Mouse (Mus musculus) limb, embryonic 11.5 days (tissue): ENCODE data around the gene Ubr4. TPM values are rescaled to one million over a fixed set of nuclear protein-coding genes. Genes with fewer than 3 reads are reported as not detected.
A peak's percentile ranks its signal among the peaks of the same experiment; 100 is the strongest.

Source experiments
- ATAC-seq: fragments of 200-750 bp; cut with Nextera tagmentation; 2 replicates; pipeline ENCODE4 v1.8.0; 2017; ENCODE audit warnings: low read depth; ENCODE audit not compliant: insufficient number of reproducible peaks, low FRiP score, low TSS enrichment
- DNase-seq: peaks from one replicate; pipeline ENCODE4 v3.0.0-alpha.2; 2015; ENCODE audit warnings: low spot score
- H3K27ac ChIP-seq: fragments of 300-500 bp; sonication (generic); replicated peaks from 2 replicates; pipeline ENCODE4 v1.5.1; 2014; ENCODE audit warnings: low read depth, mild to moderate bottlenecking, low read length
- H3K27me3 ChIP-seq: fragments of 300-500 bp; sonication (generic); 2 replicates; pipeline ENCODE4 v1.6.1; 2014; ENCODE audit warnings: mild to moderate bottlenecking, low read length, mixed read lengths; ENCODE audit not compliant: control insufficient read depth, insufficient read depth
- H3K36me3 ChIP-seq: fragments of 300-500 bp; sonication (generic); 2 replicates; pipeline ENCODE4 v1.6.1; 2014; ENCODE audit warnings: mild to moderate bottlenecking, low read length, moderate library complexity, mixed read lengths; ENCODE audit not compliant: control insufficient read depth, insufficient read depth
- H3K4me1 ChIP-seq: fragments of 300-500 bp; sonication (generic); 2 replicates; pipeline ENCODE4 v1.6.1; 2014; ENCODE audit warnings: low read length, mixed read lengths; ENCODE audit not compliant: control insufficient read depth, insufficient read depth
- H3K4me2 ChIP-seq: fragments of 300-500 bp; sonication (generic); 2 replicates; pipeline ENCODE4 v1.6.1; 2014; ENCODE audit warnings: low read depth, mild to moderate bottlenecking, moderate library complexity; ENCODE audit not compliant: severe bottlenecking
- H3K4me3 ChIP-seq: fragments of 300-500 bp; sonication (generic); 2 replicates; pipeline ENCODE4 v1.5.1; 2014; ENCODE audit warnings: low read depth, low read length
- H3K9ac ChIP-seq: fragments of 300-500 bp; sonication (generic); 2 replicates; pipeline ENCODE4 v1.6.1; 2014; ENCODE audit warnings: mild to moderate bottlenecking, low read length
- H3K9me3 ChIP-seq: fragments of 300-500 bp; sonication (generic); 2 replicates; pipeline ENCODE4 v1.6.1; 2016; ENCODE audit warnings: low read length; ENCODE audit not compliant: control insufficient read depth
- WGBS: fragments of 180-500 bp; shearing (Covaris S2); extraction: QIAGEN DNeasy Blood & Tissue Kit; methylation state at CpG from one replicate; pipeline ENCODE4 v1.1.7; 2014; 5-methylcytosine and 5-hydroxymethylcytosine counted together
- polyA plus RNA-seq: library from polyadenylated mRNA; unstranded; fragments of >200 nt; fragmentation: Nextera tagmentation; extraction: Ambion mirVana; gene quantifications from 2 replicates; pipeline ENCODE4 v1.2.1, GENCODE M21; 2014

Ubr4 gene
- polyA plus RNA-seq, 1 experiment from 2014 or later, result 87.0 TPM

GRCm38 (mm10) chr4:139470198-139470597 is 117.8 kb downstream of the Ubr4 start:
- no peak overlapping the region for H3K4me2 ChIP-seq
- H3K9ac ChIP-seq, result no peak overlapping the region
- WGBS, result 42% methylated on average over 7 of the region's 7 CpGs
- H3K36me3 ChIP-seq, result peaks cover 45% of the 10 kb centered on the region
- no peaks in the 10 kb centered on the region for H3K9me3 ChIP-seq
- H3K4me1 ChIP-seq, result no peaks in the 10 kb centered on the region
- H3K4me3 ChIP-seq, result no peak overlapping the region
- no peak overlapping the region for H3K27ac ChIP-seq
- ATAC-seq (no peak), DNase-seq (peak; percentile 89)
- H3K27me3 ChIP-seq, result no peaks in the 10 kb centered on the region

- no peak overlapping the region for H3K4me2 ChIP-seq
- no peak overlapping the region for H3K9ac ChIP-seq
- ATAC-seq, result no peak
- WGBS, result 92% methylated on average over 16 of the region's 16 CpGs
- no peaks in the 10 kb centered on the region for H3K9me3 ChIP-seq
- no peak overlapping the region for H3K4me3 ChIP-seq
- H3K36me3 ChIP-seq, result peaks cover 57% of the 10 kb centered on the region
- no peak overlapping the region for H3K27ac ChIP-seq
- no peaks in the 10 kb centered on the region for H3K27me3 ChIP-seq
- H3K4me1 ChIP-seq, result no peaks in the 10 kb centered on the region
- no peak for DNase-seq
These were observed 124.5 kb downstream of the Ubr4 start for GRCm38 (mm10) chr4:139476663-139477625.

GRCm38 (mm10) chr4:139477983-139478382 is 125.6 kb downstream of the Ubr4 start:
- Histone ChIP-seq H3K4me2 (no peak overlapping the region), H3K36me3 (peaks cover 60% of the 10 kb centered on the region), H3K9ac (no peak overlapping the region), H3K4me1 (no peaks in the 10 kb centered on the region), H3K4me3 (no peak overlapping the region), H3K27me3 (no peaks in the 10 kb centered on the region), H3K9me3 (no peaks in the 10 kb centered on the region), H3K27ac (no peak overlapping the region)
- 87% methylated on average over 2 of the region's 2 CpGs for WGBS
- no peak for DNase-seq
- no peak for ATAC-seq

GRCm38 (mm10) chr4:139479176-139479575 is 126.8 kb downstream of the Ubr4 start:
- peaks cover 58% of the 10 kb centered on the region for H3K36me3 ChIP-seq
- H3K4me3 ChIP-seq, result no peak overlapping the region

GRCm38 (mm10) chr4:139481400-139481799 is 129.0 kb downstream of the Ubr4 start:
- Histone ChIP-seq H3K9ac (no peak overlapping the region), H3K4me1 (no peaks in the 10 kb centered on the region), H3K36me3 (peaks cover 52% of the 10 kb centered on the region), H3K27me3 (no peaks in the 10 kb centered on the region), H3K4me2 (no peak overlapping the region), H3K4me3 (no peak overlapping the region), H3K9me3 (no peaks in the 10 kb centered on the region), H3K27ac (no peak overlapping the region)
- 83% methylated on average over 1 of the region's 1 CpGs for WGBS
- no peak for ATAC-seq
- DNase-seq, result no peak

More at GRCm38 (mm10) chr4:139479176-139479575, 126.8 kb downstream of the Ubr4 start:
- Histone ChIP-seq H3K9me3 (no peaks in the 10 kb centered on the region), H3K27ac (no peak overlapping the region), H3K4me1 (no peaks in the 10 kb centered on the region), H3K27me3 (no peaks in the 10 kb centered on the region), H3K4me2 (no peak overlapping the region), H3K9ac (no peak overlapping the region)
- no peak for DNase-seq
- ATAC-seq, result no peak
- WGBS, result 92% methylated on average over 8 of the region's 8 CpGs

GRCm38 (mm10) chr4:139483461-139484105 is 131.2 kb downstream of the Ubr4 start:
- H3K9me3 ChIP-seq, result no peaks in the 10 kb centered on the region
- H3K4me1 ChIP-seq, result no peaks in the 10 kb centered on the region
- no peak overlapping the region for H3K4me3 ChIP-seq
- H3K27ac ChIP-seq, result no peak overlapping the region
- no peak for ATAC-seq
- no peak for DNase-seq
- no peak overlapping the region for H3K4me2 ChIP-seq
- no peak overlapping the region for H3K9ac ChIP-seq
- no peaks in the 10 kb centered on the region for H3K27me3 ChIP-seq
- WGBS, result 86% methylated on average over 8 of the region's 8 CpGs
- H3K36me3 ChIP-seq, result peaks cover 40% of the 10 kb centered on the region

GRCm38 (mm10) chr4:139484496-139484895 is 132.1 kb downstream of the Ubr4 start:
- H3K9ac ChIP-seq, result no peak overlapping the region
- H3K36me3 ChIP-seq, result peaks cover 35% of the 10 kb centered on the region
- H3K27me3 ChIP-seq, result no peaks in the 10 kb centered on the region
- no peaks in the 10 kb centered on the region for H3K4me1 ChIP-seq
- no peaks in the 10 kb centered on the region for H3K9me3 ChIP-seq
- no peak overlapping the region for H3K4me3 ChIP-seq
- DNase-seq (no peak), ATAC-seq (no peak)
- no peak overlapping the region for H3K4me2 ChIP-seq
- 79% methylated on average over 7 of the region's 7 CpGs for WGBS
- H3K27ac ChIP-seq, result no peak overlapping the region

GRCm38 (mm10) chr4:139487085-139487484 is 134.7 kb downstream of the Ubr4 start:
- 69% methylated on average over 10 of the region's 10 CpGs for WGBS
- H3K36me3 ChIP-seq, result peaks cover 36% of the 10 kb centered on the region
- H3K4me3 ChIP-seq, result no peak overlapping the region
- no peak overlapping the region for H3K9ac ChIP-seq
- ATAC-seq (no peak), DNase-seq (no peak)
- no peaks in the 10 kb centered on the region for H3K27me3 ChIP-seq
- no peaks in the 10 kb centered on the region for H3K4me1 ChIP-seq
- H3K4me2 ChIP-seq, result no peak overlapping the region
- no peak overlapping the region for H3K27ac ChIP-seq
- no peaks in the 10 kb centered on the region for H3K9me3 ChIP-seq
